Mouse (Mus musculus) erythroblast, embryonic 14.5 days (primary cell): ENCODE data around the gene Prcc. TPM values are rescaled to one million over a fixed set of nuclear protein-coding genes. Genes with fewer than 3 reads are reported as not detected.

ENCODE experiments used
- H3K27me3 ChIP-seq: 2 replicates; pipeline ENCODE4 v1.6.1; 2012; ENCODE audit warnings: inconsistent platforms; ENCODE audit not compliant: control insufficient read depth
- H3K36me3 ChIP-seq: 2 replicates; pipeline ENCODE4 v1.6.1; 2012; ENCODE audit warnings: mild to moderate bottlenecking, inconsistent platforms; ENCODE audit not compliant: control insufficient read depth
- H3K4me1 ChIP-seq: 2 replicates; pipeline ENCODE4 v1.6.1; 2012; ENCODE audit warnings: inconsistent platforms; ENCODE audit not compliant: control insufficient read depth
- H3K4me3 ChIP-seq: replicated peaks from 2 replicates; pipeline ENCODE3; 2012; ENCODE audit warnings: moderate library complexity, mild to moderate bottlenecking, inconsistent platforms
- H3K9me3 ChIP-seq: 2 replicates; pipeline ENCODE4 v1.6.1; 2012; ENCODE audit warnings: low read length, inconsistent platforms, mixed read lengths; ENCODE audit not compliant: control insufficient read depth
- GATA1 ChIP-seq: IDR thresholded peaks from 2 replicates; pipeline ENCODE4 v1.6.1; 2012; ENCODE audit warnings: low read length, inconsistent platforms, mixed read lengths
- TAL1 ChIP-seq: IDR thresholded peaks from 3 replicates; pipeline ENCODE4 v1.6.1; 2012; ENCODE audit warnings: low read length, inconsistent platforms, mixed read lengths
- polyA plus RNA-seq: library from polyadenylated mRNA; stranded (reverse); fragments of >175 nt; gene quantifications from 2 replicates; pipeline ENCODE4 v1.2.3, GENCODE M21; 2012

Gene Prcc
- polyA plus RNA-seq, 1 experiment: 11.7 TPM

DNA sequence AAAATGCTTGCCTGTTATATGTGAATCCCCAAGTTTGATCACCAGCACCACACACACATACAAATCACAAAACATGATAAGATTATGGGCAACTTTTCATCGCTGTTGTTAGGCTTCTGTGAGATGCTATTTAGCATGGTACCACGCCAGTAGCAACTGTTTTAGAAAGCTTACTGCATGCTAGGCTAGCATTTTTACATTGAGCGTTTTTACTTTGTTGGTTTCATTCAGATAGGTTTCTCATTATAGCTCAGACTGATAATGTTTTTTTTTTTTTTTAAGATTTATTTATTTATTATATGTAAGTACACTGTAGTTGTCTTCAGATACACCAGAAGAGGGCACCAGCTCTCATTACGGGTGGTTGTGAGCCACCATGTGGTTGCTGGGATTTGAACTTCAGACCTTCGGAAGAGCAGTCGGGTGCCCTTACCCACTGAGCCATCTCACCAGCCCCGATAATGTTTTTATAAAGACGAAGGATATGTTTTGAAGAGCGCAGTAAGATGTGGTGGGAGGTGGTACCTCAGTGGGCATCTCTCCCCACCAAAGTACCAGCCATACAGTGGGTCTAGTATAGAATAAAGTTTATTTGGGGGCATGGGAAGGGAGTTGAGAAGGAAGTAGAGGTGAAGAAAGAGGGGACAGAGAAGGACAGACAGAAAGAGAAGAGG lies 35.0 kb upstream of the Prcc start:
- Histone ChIP-seq H3K4me3 (peak overlapping the region; percentile 66), H3K27me3 (no peaks in the 10 kb centered on the region), H3K4me1 (peaks cover 27% of the 10 kb centered on the region), H3K36me3 (peaks cover 73% of the 10 kb centered on the region), H3K9me3 (no peaks in the 10 kb centered on the region)
- TF ChIP-seq GATA1 (no peak), TAL1 (no peak)

DNA sequence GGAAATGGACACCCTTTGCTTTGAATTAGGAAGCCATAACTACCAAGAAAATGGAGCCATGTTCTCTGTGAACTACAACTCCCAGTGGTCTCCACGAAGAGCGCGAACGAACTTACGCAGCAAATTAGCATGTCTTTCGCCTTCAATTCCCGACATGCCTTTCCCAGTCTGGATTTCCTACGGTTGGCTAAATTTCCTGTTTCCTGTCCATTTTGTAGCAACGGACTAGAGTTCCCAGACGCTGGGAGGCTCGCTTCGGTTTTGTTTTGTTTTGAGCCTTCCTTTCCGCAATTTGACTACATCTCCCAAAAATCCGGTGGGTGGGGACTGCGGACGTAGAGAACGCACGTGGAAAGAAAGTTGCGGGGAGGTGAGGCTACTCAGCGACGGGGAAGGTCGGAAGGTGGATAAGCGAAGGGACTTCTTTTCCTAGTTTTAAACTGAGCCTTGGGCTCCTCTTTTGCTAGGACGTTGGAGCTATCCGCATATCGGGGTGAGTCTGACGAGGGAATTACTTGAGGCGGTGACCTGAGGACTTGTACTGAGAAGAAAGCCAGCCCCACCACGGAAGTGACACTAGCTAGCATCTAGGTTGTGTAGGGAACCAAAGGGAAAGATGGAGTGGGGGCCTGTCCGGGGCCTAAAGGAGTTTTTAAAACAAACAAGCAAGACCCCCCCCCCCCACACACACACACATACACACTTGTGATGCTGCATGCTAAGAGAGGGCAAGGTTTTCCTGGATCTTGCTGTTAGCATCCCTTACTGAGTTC lies 34.1 kb upstream of the Prcc start, which contains the start of gene Mrpl24:
Mrpl24 (plus strand) TSS at position 171 of the 773 bp plus-strand sequence.
- TF ChIP-seq GATA1 (no peak), TAL1 (no peak)
- no peaks in the 10 kb centered on the region for H3K9me3 ChIP-seq
- H3K4me3 ChIP-seq: peak within 1 kb of the TSS; percentile 66
- H3K4me1 ChIP-seq: peaks cover 32% of the 10 kb centered on the region
- no peaks in the 10 kb centered on the region for H3K27me3 ChIP-seq
- peaks cover 73% of the 10 kb centered on the region for H3K36me3 ChIP-seq

DNA sequence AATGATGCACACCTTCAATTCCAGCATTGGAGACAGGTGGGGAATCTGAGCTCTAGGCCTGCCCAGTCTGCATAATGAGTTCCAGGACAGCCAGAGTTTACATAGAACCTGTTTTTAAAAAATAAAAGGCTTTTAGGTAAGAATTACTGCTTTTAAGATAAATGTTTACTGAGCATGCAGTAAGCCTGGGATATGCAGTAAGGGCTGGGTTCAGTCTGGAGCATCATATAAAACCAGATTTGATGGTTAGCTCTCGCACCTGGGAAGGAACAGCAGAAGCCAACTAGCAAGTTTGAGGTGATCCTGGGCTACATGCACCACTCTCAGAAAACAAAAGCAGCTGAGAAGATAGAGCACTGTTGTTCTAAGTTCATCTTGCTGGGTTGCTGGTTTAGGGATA lies 33.1 kb upstream of the Prcc start:
- TF ChIP-seq TAL1 (no peak), GATA1 (no peak)
- Histone ChIP-seq H3K4me1 (peaks cover 42% of the 10 kb centered on the region), H3K27me3 (no peaks in the 10 kb centered on the region), H3K9me3 (no peaks in the 10 kb centered on the region), H3K4me3 (peak overlapping the region; percentile 66), H3K36me3 (peaks cover 73% of the 10 kb centered on the region)

DNA sequence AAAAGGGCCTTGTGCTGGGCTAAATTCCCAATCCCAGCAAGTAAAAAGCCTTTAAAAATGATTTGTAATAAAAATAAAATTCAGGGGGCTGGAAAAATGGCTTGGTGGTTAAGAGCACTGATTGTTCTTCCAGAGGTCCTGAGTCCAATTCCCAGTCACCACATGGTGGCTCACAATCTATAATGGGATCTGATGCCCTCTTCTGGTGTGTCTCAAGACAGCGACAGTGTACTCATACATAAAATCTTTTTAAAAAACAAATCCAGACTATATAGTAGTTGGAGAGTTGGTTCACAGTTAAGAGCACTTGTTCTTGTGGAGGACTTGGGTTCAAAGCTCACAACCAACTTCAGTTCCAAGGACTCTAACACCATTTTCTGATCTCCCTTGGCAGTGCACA lies 31.6 kb upstream of the Prcc start:
- Histone ChIP-seq H3K36me3 (peaks cover 72% of the 10 kb centered on the region), H3K4me1 (peaks cover 57% of the 10 kb centered on the region), H3K27me3 (no peaks in the 10 kb centered on the region), H3K4me3 (no peak overlapping the region), H3K9me3 (no peaks in the 10 kb centered on the region)
- TF ChIP-seq TAL1 (no peak), GATA1 (no peak)

- Histone ChIP-seq H3K4me1 (peaks cover 66% of the 10 kb centered on the region), H3K9me3 (no peaks in the 10 kb centered on the region), H3K4me3 (peak overlapping the region; percentile 31), H3K27me3 (no peaks in the 10 kb centered on the region), H3K36me3 (peaks cover 89% of the 10 kb centered on the region)
- TF ChIP-seq TAL1 (no peak), GATA1 (no peak)
Measured at GRCm38 (mm10) chr3:87913891-87914290, 28.5 kb upstream of the Prcc start.

DNA sequence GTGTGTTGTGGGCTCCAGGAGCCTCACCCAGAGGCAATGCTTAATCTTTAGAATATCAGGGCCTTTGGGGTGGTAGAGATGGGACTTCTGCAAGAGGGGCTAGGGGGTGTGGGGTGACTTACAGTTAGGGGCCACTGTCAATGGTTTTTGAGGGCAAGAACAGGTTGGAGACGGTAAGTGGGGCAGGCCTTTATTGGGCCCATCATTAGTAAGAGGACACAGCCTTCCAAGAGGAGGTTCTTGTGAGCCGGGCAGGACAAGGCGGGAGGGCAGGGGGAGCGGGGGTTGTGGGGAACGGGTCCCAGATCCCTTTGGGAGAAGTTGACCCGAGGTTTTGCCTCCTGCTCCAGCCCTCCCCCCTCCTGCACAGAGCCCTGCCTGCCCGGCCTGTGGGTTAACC lies 28.1 kb upstream of the Prcc start:
- no peaks in the 10 kb centered on the region for H3K9me3 ChIP-seq
- H3K4me1 ChIP-seq: peaks cover 66% of the 10 kb centered on the region
- no peaks in the 10 kb centered on the region for H3K27me3 ChIP-seq
- TF ChIP-seq TAL1 (no peak), GATA1 (no peak)
- peak overlapping the region; percentile 31 for H3K4me3 ChIP-seq
- peaks cover 93% of the 10 kb centered on the region for H3K36me3 ChIP-seq

- H3K9me3 ChIP-seq: no peaks in the 10 kb centered on the region
- no peak for TF ChIP-seq GATA1
- no peak for TF ChIP-seq TAL1
- peaks cover 77% of the 10 kb centered on the region for H3K36me3 ChIP-seq
- H3K27me3 ChIP-seq: no peaks in the 10 kb centered on the region
- peaks cover 85% of the 10 kb centered on the region for H3K4me1 ChIP-seq
- peak overlapping the region; percentile 100 for H3K4me3 ChIP-seq
Measured at GRCm38 (mm10) chr3:87910573-87911141, 25.2 kb upstream of the Prcc start.

GRCm38 (mm10) chr3:87909874-87910273 lies 24.5 kb upstream of the Prcc start:
- Histone ChIP-seq H3K9me3 (no peaks in the 10 kb centered on the region), H3K36me3 (peaks cover 69% of the 10 kb centered on the region), H3K27me3 (no peaks in the 10 kb centered on the region), H3K4me3 (peak overlapping the region; percentile 100), H3K4me1 (peaks cover 88% of the 10 kb centered on the region)
- no peak for TF ChIP-seq TAL1
- TF ChIP-seq GATA1: no peak

- Histone ChIP-seq H3K36me3 (peaks cover 64% of the 10 kb centered on the region), H3K4me3 (peak overlapping the region; percentile 100)
- no peak for TF ChIP-seq GATA1
- TF ChIP-seq TAL1: no peak
Measured at GRCm38 (mm10) chr3:87909381-87909780, 24.0 kb upstream of the Prcc start.

More at GRCm38 (mm10) chr3:87909381-87909780, 24.0 kb upstream of the Prcc start:
- H3K27me3 ChIP-seq: no peaks in the 10 kb centered on the region
- no peaks in the 10 kb centered on the region for H3K9me3 ChIP-seq
- H3K4me1 ChIP-seq: peaks cover 87% of the 10 kb centered on the region
